ENCODE assay signal across 9 mouse cellular contexts in the genomic region with DNA sequence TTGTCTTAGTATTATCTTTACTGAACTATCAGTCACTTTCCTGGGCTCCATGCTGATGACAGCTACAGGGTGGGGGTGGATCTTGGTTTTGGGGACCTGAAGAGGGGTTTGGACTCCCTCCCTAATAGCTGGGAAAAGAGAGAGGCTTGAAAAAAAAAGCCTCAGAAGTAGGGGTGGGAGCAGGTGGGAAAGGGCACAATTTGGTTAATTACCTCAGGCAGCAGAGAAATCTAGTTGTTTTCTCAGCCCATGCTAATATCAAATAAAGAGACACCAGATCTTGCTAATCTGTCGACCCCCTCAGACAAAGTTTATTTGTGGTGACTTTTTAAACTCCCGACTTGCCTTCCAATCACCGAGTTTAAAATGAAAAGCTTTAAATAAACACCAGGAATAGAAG. TPM values are rescaled to one million over a fixed set of nuclear protein-coding genes. Genes with fewer than 3 reads are reported as not detected.
DNase-seq lines count a peak whose midpoint lies in the region; ATAC-seq lines count a peak whose summit lies in the region.
"Had no signal": no experiment of that assay in that cellular context is flagged by ENCODE, and none has a peak within 500 bp of the region (broad histone marks: within the 10 kb centered on the region; RNA-seq: fewer than 3 reads in every experiment).

No protein-coding gene starts in this region.

- under 1% methylated on average over 3 of the region's 3 CpGs for WGBS in intestine, embryonic 15.5 days
- whole genome bisulfite sequencing in intestine, embryonic 16.5 days: 4% methylated on average over 3 of the region's 3 CpGs
- 2% methylated on average over 3 of the region's 3 CpGs for WGBS in embryonic facial prominence, embryonic 15.5 days
- 6% methylated on average over 3 of the region's 3 CpGs for WGBS in hindbrain, embryonic 15.5 days

- 0 out of 2 replicates have a peak overlapping the region, but pooled peaks have one; percentile 37 for H3K27ac ChIP-seq in intestine, embryonic 15.5 days
- no peak overlapping the region for H3K27ac ChIP-seq in intestine, embryonic 16.5 days (ENCODE audit: low read length)
- H3K27ac ChIP-seq in embryonic facial prominence, embryonic 15.5 days (replicated peaks): peak overlapping the region; percentile 61; the same call in 1 of the 2 replicates
- H3K27ac ChIP-seq in hindbrain, embryonic 15.5 days (replicated peaks): no peak overlapping the region

- H3K36me3 ChIP-seq in intestine, embryonic 15.5 days: no peaks in the 10 kb centered on the region
- H3K36me3 ChIP-seq in intestine, embryonic 16.5 days (ENCODE audit: control insufficient read depth, insufficient read depth, low read length): no peaks in the 10 kb centered on the region
- no peaks in the 10 kb centered on the region for H3K36me3 ChIP-seq in embryonic facial prominence, embryonic 15.5 days
- no peaks in the 10 kb centered on the region for H3K36me3 ChIP-seq in hindbrain, embryonic 15.5 days

- no peak overlapping the region for H3K9ac ChIP-seq in intestine, embryonic 15.5 days
- H3K9ac ChIP-seq in intestine, embryonic 16.5 days (ENCODE audit: low read depth, low read length): no peak overlapping the region
- no peak overlapping the region for H3K9ac ChIP-seq in embryonic facial prominence, embryonic 15.5 days
- 0 out of 2 replicates have a peak overlapping the region, but pooled peaks have one; percentile 19 for H3K9ac ChIP-seq in hindbrain, embryonic 15.5 days

- ATAC-seq in intestine, embryonic 15.5 days: no peak
- ATAC-seq in intestine, embryonic 16.5 days: no peak
- no peak for ATAC-seq in embryonic facial prominence, embryonic 15.5 days (ENCODE audit: insufficient number of reproducible peaks, low FRiP score, low TSS enrichment, low read depth)
- ATAC-seq in hindbrain, embryonic 15.5 days (ENCODE audit: low FRiP score, low read depth): no peak
- no peak for ATAC-seq in cerebellum, adult (ENCODE audit: insufficient number of reproducible peaks, low FRiP score, low TSS enrichment)

- DNase-seq in neural tube, embryonic 10.5 days (ENCODE audit: extremely low spot score, low spot score): peak; percentile 31
- DNase-seq in right cerebral cortex, postnatal 36 days (ENCODE audit: low spot score in 2 of 2): no peak
- no peak for DNase-seq in layer of hippocampus, adult 8-10 months (ENCODE audit: low spot score in 2 of 2)
- DNase-seq: thymus, postnatal 14 days had no signal

- peaks cover 12% of the 10 kb centered on the region for H3K27me3 ChIP-seq in intestine, embryonic 15.5 days (replicated peaks)
- peaks cover 17% of the 10 kb centered on the region for H3K27me3 ChIP-seq in intestine, embryonic 16.5 days (replicated peaks; ENCODE audit: control insufficient read depth, insufficient read depth, low read length)
- no peaks in the 10 kb centered on the region for H3K27me3 ChIP-seq in embryonic facial prominence, embryonic 15.5 days
- H3K27me3 ChIP-seq in hindbrain, embryonic 15.5 days: peaks cover 10% of the 10 kb centered on the region; the same call in 1 of the 2 replicates

- peak overlapping the region; percentile 47 for H3K4me2 ChIP-seq in intestine, embryonic 15.5 days (replicated peaks)
- no peak overlapping the region for H3K4me2 ChIP-seq in intestine, embryonic 16.5 days (ENCODE audit: low read depth, low read length)
- peak overlapping the region; percentile 59 for H3K4me2 ChIP-seq in embryonic facial prominence, embryonic 15.5 days (replicated peaks)
- peak overlapping the region; percentile 93 for H3K4me2 ChIP-seq in hindbrain, embryonic 15.5 days

- H3K4me1 ChIP-seq in intestine, embryonic 15.5 days (replicated peaks): peaks cover 13% of the 10 kb centered on the region; the same call in 1 of the 2 replicates
- no peaks in the 10 kb centered on the region for H3K4me1 ChIP-seq in intestine, embryonic 16.5 days (ENCODE audit: control insufficient read depth, insufficient read depth, low read length)
- peaks cover 19% of the 10 kb centered on the region for H3K4me1 ChIP-seq in embryonic facial prominence, embryonic 15.5 days
- peaks cover 47% of the 10 kb centered on the region for H3K4me1 ChIP-seq in hindbrain, embryonic 15.5 days (replicated peaks)

- H3K4me3 ChIP-seq in intestine, embryonic 15.5 days (replicated peaks): no peak overlapping the region
- no peak overlapping the region for H3K4me3 ChIP-seq in intestine, embryonic 16.5 days (ENCODE audit: low read length)
- peak overlapping the region; percentile 84 for H3K4me3 ChIP-seq in embryonic facial prominence, embryonic 15.5 days (replicated peaks)
- no peak overlapping the region for H3K4me3 ChIP-seq in hindbrain, embryonic 15.5 days

- no peaks in the 10 kb centered on the region for H3K9me3 ChIP-seq in intestine, embryonic 15.5 days
- no peaks in the 10 kb centered on the region for H3K9me3 ChIP-seq in intestine, embryonic 16.5 days (ENCODE audit: control insufficient read depth, low read length)
- H3K9me3 ChIP-seq in embryonic facial prominence, embryonic 15.5 days (replicated peaks): no peaks in the 10 kb centered on the region
- no peaks in the 10 kb centered on the region for H3K9me3 ChIP-seq in hindbrain, embryonic 15.5 days

RNA-seq across cellular contexts. Expression of a gene that starts 4.0 kb away (rescaled TPM):
- 78.0 and 93.4 TPM in 2 replicates for polyA plus RNA-seq in intestine, embryonic 15.5 days (2015; fragmentation: Nextera tagmentation; extraction: Ambion mirVana)
- polyA plus RNA-seq in intestine, embryonic 16.5 days (2015; fragmentation: Nextera tagmentation; extraction: Ambion mirVana): 22.0 and 31.9 TPM in 2 replicates
- 236 and 242 TPM in 2 replicates for polyA plus RNA-seq in embryonic facial prominence, embryonic 15.5 days (2015; fragmentation: Nextera tagmentation; extraction: Ambion mirVana)
- polyA plus RNA-seq in hindbrain, embryonic 15.5 days (2015; fragmentation: Nextera tagmentation; extraction: Ambion mirVana): 24.8 and 28.7 TPM in 2 replicates
- 1 to 10 TPM; 7.3 to 9.0 (median 8.2) TPM for total RNA-seq in layer of hippocampus, adult 8-10 months (2022)

Comparison
In these comparisons a context has a peak if more than half of its experiments do, and no peak if none do; other contexts are left out.
1. H3K27ac ChIP-seq: peak in intestine, embryonic 15.5 days (single experiment) and embryonic facial prominence, embryonic 15.5 days (single experiment); none in intestine, embryonic 16.5 days (single experiment) and hindbrain, embryonic 15.5 days (single experiment).